Mouse (Mus musculus): ENCODE results near the gene Foxi3. TPM values are rescaled to one million over a fixed set of nuclear protein-coding genes. Genes with fewer than 3 reads are reported as not detected.

Gene Foxi3
- total RNA-seq, 2 experiments from 2014 or later, result not detected

- DNase-seq, result no peak
Measured at GRCm38 (mm10) chr6:70996123-70996723, 39.9 kb downstream of the Foxi3 start.

- no peak for DNase-seq
Measured at GRCm38 (mm10) chr6:71002656-71003055, 46.3 kb downstream of the Foxi3 start.

- DNase-seq, result no peak
Measured at GRCm38 (mm10) chr6:71004161-71004560, 47.8 kb downstream of the Foxi3 start.

Other genes with a start within 250 kb of the Foxi3 start
- 10 to 100 TPM; 13.2 to 15.5 TPM for gene Rpia, start 164.3 kb upstream of the Foxi3 start, total RNA-seq (2021)
- gene Eif2ak3, start 112.0 kb upstream of the Foxi3 start, total RNA-seq (2021), result 1 to 10 TPM; 6.9 to 7.5 TPM
- not detected for gene Tex37, start 37.6 kb upstream of the Foxi3 start, total RNA-seq (2021)
- 1 to 10 TPM; 4.1 to 5.3 TPM for gene Thnsl2, start 187.9 kb downstream of the Foxi3 start, total RNA-seq (2021)
- gene Fabp1, start 243.3 kb downstream of the Foxi3 start, total RNA-seq (2021), result not detected

Measured in heart, adult 18-20 months (tissue).